Mouse (Mus musculus) ZHBTc4 (cell line): ENCODE measurements at regions not wholly inside any gene's neighbourhood (a gene's known extent, or its start where the extent isn't known, plus 50 kb on each side); places are given as distances from the start of the nearest gene placed in this dataset.

Experiments used
- DNase-seq: peaks from one replicate; pipeline ENCODE4 v3.0.0-alpha.2; 2011; ENCODE audit warnings: low read depth, low spot score

- DNase-seq: peak; percentile 77
Observed at GRCm38 (mm10) chr2:149203896-149204295, 186.9 kb upstream of the Gm10750 start.

DNA sequence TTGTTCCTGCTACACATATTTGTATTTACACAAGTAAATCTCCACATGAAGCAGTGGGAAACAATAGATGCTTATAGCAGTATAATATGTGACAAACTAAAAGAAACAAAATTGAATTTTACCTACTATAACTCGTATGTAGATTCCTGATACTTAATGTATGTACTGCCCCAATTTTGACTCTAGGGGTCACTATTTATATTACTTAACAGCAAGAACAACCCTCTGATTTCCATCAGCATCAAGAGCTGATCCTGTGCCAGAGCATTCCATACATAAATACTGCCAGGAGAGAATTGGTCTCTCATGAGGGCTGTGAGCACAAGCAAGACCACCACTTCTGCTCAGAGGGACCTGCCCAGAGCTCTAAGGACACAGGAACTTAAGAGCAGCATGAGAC, 178.7 kb upstream of the Gm10750 start:
- DNase-seq: peak; percentile 32

DNA sequence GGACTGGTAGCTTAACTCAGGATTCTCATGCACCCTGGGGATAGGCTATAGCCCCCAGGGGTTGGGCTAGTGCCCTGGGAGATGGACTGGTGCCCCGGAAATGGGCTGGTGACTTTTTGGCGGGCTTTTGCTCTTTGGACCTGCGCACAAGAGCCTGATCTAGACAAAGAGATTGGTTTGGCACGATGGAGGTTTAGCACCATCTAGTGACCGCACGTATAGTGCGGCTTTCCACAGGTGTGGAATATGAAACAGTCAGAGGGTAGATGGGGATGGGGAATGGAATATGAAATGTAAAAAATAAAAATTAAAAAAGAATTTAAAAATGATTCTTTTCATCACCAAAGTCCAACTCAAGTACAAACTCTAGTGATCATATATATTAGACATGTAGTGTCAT, 141.4 kb upstream of the Gm10750 start:
- peak; percentile 62 for DNase-seq

DNA sequence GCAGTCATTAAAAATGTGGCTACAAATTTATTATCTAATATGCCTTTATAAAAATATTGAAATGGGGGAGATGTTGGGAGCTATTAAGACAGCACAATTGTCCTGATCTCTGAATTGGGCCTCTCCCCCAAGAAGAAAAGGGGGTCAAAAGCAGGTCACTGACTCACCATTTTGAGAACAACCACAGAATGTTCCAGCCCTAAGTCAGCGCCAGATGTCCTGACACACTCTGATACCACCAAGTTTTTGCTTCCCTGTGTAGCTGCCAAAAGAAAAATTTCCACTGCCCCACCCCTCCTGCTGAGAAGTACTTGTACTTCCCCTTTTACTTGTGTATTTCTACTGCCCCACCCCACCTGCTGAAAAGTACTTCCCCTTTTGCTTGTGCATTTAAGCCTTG, 92.5 kb upstream of the Gm10750 start:
- DNase-seq: peak; percentile 2

DNA sequence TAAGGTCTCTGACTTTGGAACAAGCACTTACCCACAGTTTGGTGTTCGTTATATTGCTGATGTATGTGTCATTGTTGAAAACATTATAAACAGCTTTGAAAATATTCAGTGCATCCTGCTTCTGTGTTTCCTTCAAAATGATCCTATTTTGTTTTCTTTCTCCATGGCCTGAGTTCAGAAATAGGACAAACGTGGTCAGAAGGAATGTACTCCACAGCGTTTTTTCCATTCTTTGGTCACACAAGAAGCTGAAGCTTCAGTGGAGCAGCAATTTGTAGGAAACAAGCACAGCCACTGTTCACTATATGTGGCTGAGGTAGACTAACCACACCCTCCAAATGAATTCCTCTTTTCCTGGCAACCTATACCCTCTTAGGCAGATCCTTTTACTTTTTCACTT, 75.1 kb upstream of the Gm10750 start:
- DNase-seq: no peak
